Mouse (Mus musculus) thymus, adult 2 months (tissue): ENCODE results near the gene Rab11fip4. TPM values are rescaled to one million over a fixed set of nuclear protein-coding genes. Genes with fewer than 3 reads are reported as not detected.
A peak's percentile ranks its signal among the peaks of the same experiment; 100 is the strongest.

Experiments used
- DNase-seq: peaks from one replicate; pipeline ENCODE4 v3.0.0; 2021
- H3K27ac ChIP-seq: fragments of 200-500 bp; 2 replicates; pipeline ENCODE4 v1.5.1; 2012; ENCODE audit warnings: low read length, control low read depth; ENCODE audit not compliant: control insufficient read depth, insufficient read depth
- H3K27me3 ChIP-seq: fragments of 200-500 bp; 2 replicates; pipeline ENCODE4 v1.6.1; 2012; ENCODE audit warnings: mild to moderate bottlenecking, low read length, moderate library complexity, mixed read lengths; ENCODE audit not compliant: control insufficient read depth, insufficient read depth
- H3K36me3 ChIP-seq: fragments of 200-500 bp; 2 replicates; pipeline ENCODE4 v1.6.1; 2012; ENCODE audit warnings: mild to moderate bottlenecking, low read length, moderate library complexity; ENCODE audit not compliant: control insufficient read depth, insufficient read depth
- H3K4me1 ChIP-seq: fragments of 200-500 bp; replicated peaks from 2 replicates; pipeline ENCODE4 v1.6.1; 2012; ENCODE audit warnings: low read length; ENCODE audit not compliant: control insufficient read depth, insufficient read depth
- H3K4me3 ChIP-seq: fragments of 200-500 bp; 2 replicates; pipeline ENCODE4 v1.5.1; 2012; ENCODE audit warnings: mild to moderate bottlenecking, low read length, control low read depth, moderate library complexity; ENCODE audit not compliant: control insufficient read depth, insufficient read depth
- CTCF ChIP-seq: fragments of 200-500 bp; IDR thresholded peaks from 2 replicates; pipeline ENCODE4 v1.5.1; 2012; ENCODE audit warnings: mild to moderate bottlenecking, control low read depth, low read length, moderate library complexity, borderline replicate concordance; ENCODE audit not compliant: control insufficient read depth, poor library complexity, insufficient read depth; ENCODE audit errors: extremely low read depth
- POLR2A ChIP-seq: fragments of 200-500 bp; IDR thresholded peaks from 2 replicates; pipeline ENCODE4 v1.6.1; 2012; ENCODE audit warnings: mild to moderate bottlenecking, low read length, control low read depth, moderate library complexity; ENCODE audit not compliant: control insufficient read depth, poor library complexity, insufficient read depth; ENCODE audit errors: extremely low read depth
- WGBS: fragments of 180-500 bp; shearing (Covaris S2); methylation state at CpG from one replicate; pipeline ENCODE4 v1.1.7; 2018; 5-methylcytosine and 5-hydroxymethylcytosine counted together
- polyA plus RNA-seq: library from polyadenylated mRNA; depleted of rRNA; stranded (reverse); fragments of >200 nt; gene quantifications from 2 replicates; pipeline ENCODE4 v1.2.3, GENCODE M21; 2012; rRNA removed

Gene Rab11fip4
- 36.8 and 40.9 TPM in 2 replicates for polyA plus RNA-seq

GRCm38 (mm10) chr11:79590664-79591590 lies at the start of gene Rab11fip4:
Gene Rab11fip4 (plus strand): TSS chr11:79591212.
- Histone ChIP-seq H3K27ac (peak within 1 kb of the TSS; percentile 4; the same call in 1 of the 2 replicates), H3K4me3 (peak within 1 kb of the TSS; percentile 89), H3K4me1 (peaks cover 34% of the 10 kb centered on the region), H3K27me3 (no peaks in the 10 kb centered on the region), H3K36me3 (no peaks in the 10 kb centered on the region)
- WGBS = 5% methylated on average over 97 of the region's 98 CpGs
- TF ChIP-seq CTCF = no peak
- peak; percentile 69 for TF ChIP-seq POLR2A
- DNase-seq = peak; percentile 64

- DNase-seq = no peak
- TF ChIP-seq CTCF (no peak), POLR2A (no peak)
- 5% methylated on average over 1 of the region's 1 CpGs for whole genome bisulfite sequencing
- no peaks in the 10 kb centered on the region for H3K27me3 ChIP-seq
- H3K36me3 ChIP-seq = 0 out of 2 replicates have a peak, but pooled peaks cover 3% of the 10 kb centered on the region
- no peak overlapping the region for H3K4me3 ChIP-seq
- H3K4me1 ChIP-seq = no peaks in the 10 kb centered on the region
- no peak overlapping the region for H3K27ac ChIP-seq
Measured at GRCm38 (mm10) chr11:79552622-79553021, 38.4 kb upstream of the Rab11fip4 start.

GRCm38 (mm10) chr11:79560536-79560935 lies 30.5 kb upstream of the Rab11fip4 start:
- no peak for TF ChIP-seq POLR2A
- no peak for TF ChIP-seq CTCF
- DNase-seq = no peak
- Histone ChIP-seq H3K36me3 (0 out of 2 replicates have a peak, but pooled peaks cover 4% of the 10 kb centered on the region), H3K27ac (no peak overlapping the region), H3K4me1 (no peaks in the 10 kb centered on the region), H3K4me3 (no peak overlapping the region), H3K27me3 (no peaks in the 10 kb centered on the region)
- 97% methylated on average over 4 of the region's 4 CpGs for WGBS

GRCm38 (mm10) chr11:79563493-79563892 lies 27.5 kb upstream of the Rab11fip4 start:
- Histone ChIP-seq H3K4me1 (no peaks in the 10 kb centered on the region), H3K36me3 (peaks cover 11% of the 10 kb centered on the region; the same call in 1 of the 2 replicates), H3K27me3 (no peaks in the 10 kb centered on the region), H3K4me3 (no peak overlapping the region), H3K27ac (no peak overlapping the region)
- DNase-seq = no peak
- no peak for TF ChIP-seq CTCF
- no peak for TF ChIP-seq POLR2A
- WGBS = 92% methylated on average over 7 of the region's 7 CpGs

GRCm38 (mm10) chr11:79566947-79567346 lies 24.1 kb upstream of the Rab11fip4 start:
- peaks cover 11% of the 10 kb centered on the region; the same call in 1 of the 2 replicates for H3K36me3 ChIP-seq
- H3K27ac ChIP-seq = no peak overlapping the region
- no peaks in the 10 kb centered on the region for H3K27me3 ChIP-seq
- no peak overlapping the region for H3K4me3 ChIP-seq
- no peak for DNase-seq
- H3K4me1 ChIP-seq = no peaks in the 10 kb centered on the region
- WGBS = 92% methylated on average over 1 of the region's 1 CpGs
- TF ChIP-seq POLR2A (no peak), CTCF (no peak)

GRCm38 (mm10) chr11:79568197-79568911 lies 22.7 kb upstream of the Rab11fip4 start:
- DNase-seq = no peak
- Histone ChIP-seq H3K27ac (no peak overlapping the region), H3K4me3 (no peak overlapping the region), H3K27me3 (no peaks in the 10 kb centered on the region), H3K36me3 (peaks cover 11% of the 10 kb centered on the region; the same call in 1 of the 2 replicates), H3K4me1 (no peaks in the 10 kb centered on the region)
- 97% methylated on average over 11 of the region's 11 CpGs for WGBS
- TF ChIP-seq CTCF (no peak), POLR2A (no peak)
